Mouse (Mus musculus) ES-Bruce4 (cell line): ENCODE measurements around the gene Gypa. TPM values are rescaled to one million over a fixed set of nuclear protein-coding genes. Genes with fewer than 3 reads are reported as not detected.

Experiments used
- H3K27ac ChIP-seq: 2 replicates; pipeline ENCODE4 v1.5.1; 2012; ENCODE audit warnings: low read length, inconsistent platforms; ENCODE audit not compliant: insufficient read depth
- H3K27me3 ChIP-seq: 2 replicates; pipeline ENCODE4 v1.6.1; 2012; ENCODE audit warnings: mild to moderate bottlenecking, low read length, inconsistent platforms; ENCODE audit not compliant: control insufficient read depth, poor library complexity, insufficient read depth, severe bottlenecking
- H3K36me3 ChIP-seq: 2 replicates; pipeline ENCODE4 v1.6.1; 2012; ENCODE audit warnings: inconsistent platforms, mild to moderate bottlenecking, low read length, moderate library complexity; ENCODE audit not compliant: control insufficient read depth, poor library complexity, insufficient read depth, severe bottlenecking
- H3K4me1 ChIP-seq: one replicate; pipeline ENCODE4 v1.8.1; 2011; ENCODE audit warnings: low read length; ENCODE audit not compliant: control insufficient read depth, insufficient read depth
- H3K4me3 ChIP-seq: 2 replicates; pipeline ENCODE4 v1.5.1; 2011; ENCODE audit warnings: low read depth, mild to moderate bottlenecking, low read length
- H3K9ac ChIP-seq: 2 replicates; pipeline ENCODE4 v1.6.1; 2012; ENCODE audit warnings: low read depth, mild to moderate bottlenecking, inconsistent platforms; ENCODE audit not compliant: poor library complexity, severe bottlenecking
- H3K9me3 ChIP-seq: replicated peaks from 2 replicates; pipeline ENCODE4 v1.6.1; 2012; ENCODE audit warnings: mild to moderate bottlenecking, low read length, inconsistent platforms; ENCODE audit not compliant: control insufficient read depth, poor library complexity, insufficient read depth, severe bottlenecking
- CTCF ChIP-seq: IDR thresholded peaks from one replicate; pipeline ENCODE4 v1.8.1; 2011; ENCODE audit warnings: low read depth, low read length
- EP300 ChIP-seq: IDR thresholded peaks from 2 replicates; pipeline ENCODE4 v1.6.1; 2011; ENCODE audit warnings: low read depth, low read length; ENCODE audit not compliant: insufficient read depth
- POLR2A ChIP-seq: IDR thresholded peaks from one replicate; pipeline ENCODE4 v1.8.1; 2011; ENCODE audit warnings: low read length; ENCODE audit not compliant: insufficient read depth
- polyA plus RNA-seq: library from polyadenylated mRNA; stranded (reverse); fragments of >200 nt; gene quantifications from 2 replicates; pipeline ENCODE4 v1.2.4, GENCODE M21; 2011; ENCODE audit warnings: low read depth; ENCODE audit not compliant: missing spikeins, insufficient read depth, insufficient read length

Gene Gypa
- polyA plus RNA-seq, result not detected in 2 replicates

DNA sequence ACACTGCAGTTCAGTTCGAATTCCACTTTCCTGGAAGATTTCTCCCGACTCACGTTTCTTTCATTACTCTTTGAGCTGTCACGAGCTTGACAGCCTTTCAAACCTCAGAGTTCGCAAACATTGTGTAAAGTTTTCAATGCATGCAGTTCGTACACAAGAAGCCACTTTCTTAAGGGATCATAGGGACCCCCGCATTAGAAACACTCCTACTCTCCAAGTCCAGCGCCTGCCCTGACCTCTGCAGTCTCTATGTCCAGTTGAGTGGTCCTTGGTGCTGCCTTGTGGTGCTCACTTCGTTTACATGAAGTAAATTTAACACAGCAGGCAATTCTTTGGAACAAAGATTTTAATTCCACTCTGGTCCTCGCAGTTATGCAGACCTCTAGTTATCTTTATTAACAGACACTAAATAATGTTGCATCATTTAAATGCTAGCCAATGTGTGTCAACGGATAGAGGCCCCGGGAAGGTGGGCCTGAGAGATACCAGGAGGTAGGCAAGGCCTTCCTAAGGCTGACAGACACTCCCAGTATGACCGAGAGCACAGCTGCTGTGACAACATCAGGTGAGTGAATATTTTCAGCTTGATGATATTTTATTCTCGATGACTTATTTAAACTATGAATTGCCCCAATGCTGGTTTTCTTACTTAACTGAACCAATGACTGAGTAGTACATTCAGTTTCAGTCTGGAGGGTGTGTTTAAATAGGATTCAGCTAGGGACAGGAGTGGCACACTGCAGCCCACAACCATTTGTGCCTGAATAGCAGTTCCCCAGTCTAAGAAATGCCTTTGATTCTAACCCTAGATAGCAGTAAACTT, at the start of gene Gypa:
Gene Gypa, plus strand, starts transcription at position 259 of the 823 bp plus-strand sequence.
- Histone ChIP-seq H3K9me3 (no peaks in the 10 kb centered on the region), H3K9ac (peak within 1 kb of the TSS; percentile 17), H3K36me3 (no peaks in the 10 kb centered on the region), H3K4me1 (no peaks in the 10 kb centered on the region), H3K27me3 (no peaks in the 10 kb centered on the region), H3K4me3 (peak within 1 kb of the TSS; percentile 35), H3K27ac (peak within 1 kb of the TSS; percentile 46; the same call in 1 of the 2 replicates)
- TF ChIP-seq EP300 (no peak), POLR2A (no peak), CTCF (no peak)

GRCm38 (mm10) chr8:80444534-80445072, 49.0 kb upstream of the Gypa start:
- Histone ChIP-seq H3K27me3 (no peaks in the 10 kb centered on the region), H3K4me1 (no peaks in the 10 kb centered on the region), H3K4me3 (no peak overlapping the region), H3K36me3 (no peaks in the 10 kb centered on the region), H3K9ac (no peak overlapping the region), H3K9me3 (no peaks in the 10 kb centered on the region), H3K27ac (no peak overlapping the region)
- TF ChIP-seq POLR2A (no peak), CTCF (no peak), EP300 (no peak)

DNA sequence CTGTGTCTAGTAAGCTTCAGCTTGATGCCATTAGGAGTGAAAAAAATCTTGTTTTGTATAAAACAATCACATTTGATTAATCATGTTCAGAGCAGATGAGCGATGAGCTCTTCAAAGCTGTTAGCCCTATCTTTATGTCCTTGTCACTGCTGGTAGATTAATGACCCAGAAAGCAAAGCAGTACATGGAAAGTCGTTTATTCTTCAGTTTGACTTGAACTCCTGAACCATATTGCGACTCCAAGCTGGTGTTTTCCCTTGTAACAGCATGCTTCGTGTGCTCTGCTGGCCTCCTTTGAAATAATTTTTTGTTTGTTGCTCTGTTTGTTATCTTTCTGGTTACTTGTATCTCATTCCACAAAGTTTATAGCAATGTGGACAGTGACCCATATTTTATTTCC, 46.4 kb upstream of the Gypa start:
- Histone ChIP-seq H3K4me3 (no peak overlapping the region), H3K4me1 (no peaks in the 10 kb centered on the region), H3K9me3 (no peaks in the 10 kb centered on the region), H3K36me3 (no peaks in the 10 kb centered on the region), H3K27me3 (no peaks in the 10 kb centered on the region), H3K27ac (no peak overlapping the region), H3K9ac (no peak overlapping the region)
- no peak for TF ChIP-seq CTCF
- TF ChIP-seq EP300, result no peak
- no peak for TF ChIP-seq POLR2A

DNA sequence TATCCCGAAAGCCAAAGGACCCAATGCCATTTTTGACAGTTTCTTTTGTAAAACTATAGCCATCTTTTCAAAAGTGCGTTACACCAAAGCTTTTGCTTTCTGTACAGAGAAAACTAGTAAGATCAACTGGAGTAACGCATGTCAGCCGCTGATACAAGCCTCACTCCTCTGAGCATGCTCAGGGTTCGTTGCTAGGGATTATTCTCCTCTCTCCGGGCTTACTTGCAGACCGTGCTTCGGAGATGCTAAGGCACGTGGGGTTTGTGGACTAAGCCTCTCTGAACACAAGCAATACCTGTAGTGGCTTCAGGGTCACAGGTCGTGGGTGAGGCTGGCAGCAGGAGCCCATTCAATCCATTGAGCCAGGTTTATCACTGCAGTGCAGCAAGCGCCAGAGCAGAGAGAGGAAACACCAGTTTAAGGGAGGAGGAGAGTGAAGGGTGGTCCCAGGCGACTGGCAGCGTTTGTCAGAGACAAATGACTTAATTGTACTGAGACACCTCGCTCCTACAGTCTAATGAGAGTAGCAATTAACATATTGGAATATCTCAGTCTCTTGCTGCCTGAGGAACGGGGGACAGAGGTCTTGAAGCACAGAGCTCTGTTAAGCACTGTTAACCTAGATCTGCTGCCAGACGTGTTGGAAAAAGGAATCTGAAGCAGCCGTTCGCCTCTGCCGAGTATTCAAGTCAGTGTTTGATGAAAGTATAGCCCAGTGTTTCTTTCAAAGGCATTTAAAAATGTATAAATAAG, 41.5 kb upstream of the Gypa start:
- H3K9ac ChIP-seq, result no peak overlapping the region
- TF ChIP-seq EP300, result no peak
- no peak for TF ChIP-seq CTCF
- TF ChIP-seq POLR2A, result no peak
- no peaks in the 10 kb centered on the region for H3K27me3 ChIP-seq

GRCm38 (mm10) chr8:80463450-80463917, 30.1 kb upstream of the Gypa start:
- H3K36me3 ChIP-seq, result no peaks in the 10 kb centered on the region

More for the DNA sequence above, 41.5 kb upstream of the Gypa start:
- Histone ChIP-seq H3K4me1 (no peaks in the 10 kb centered on the region), H3K36me3 (no peaks in the 10 kb centered on the region), H3K4me3 (no peak overlapping the region), H3K27ac (no peak overlapping the region), H3K9me3 (no peaks in the 10 kb centered on the region)

More at GRCm38 (mm10) chr8:80463450-80463917, 30.1 kb upstream of the Gypa start:
- TF ChIP-seq CTCF (no peak), POLR2A (no peak), EP300 (no peak)
- no peaks in the 10 kb centered on the region for H3K4me1 ChIP-seq
- no peak overlapping the region for H3K27ac ChIP-seq
- H3K4me3 ChIP-seq, result no peak overlapping the region
- H3K27me3 ChIP-seq, result no peaks in the 10 kb centered on the region
- H3K9ac ChIP-seq, result no peak overlapping the region
- H3K9me3 ChIP-seq, result peaks cover 4% of the 10 kb centered on the region
